Mouse (Mus musculus) lung, adult 2 months (tissue): Measurements from ENCODE around the gene Klf5. TPM values are rescaled to one million over a fixed set of nuclear protein-coding genes. Genes with fewer than 3 reads are reported as not detected.

Source experiments
- DNase-seq: peaks from one replicate; pipeline ENCODE4 v3.0.0; 2022
- H3K4me1 ChIP-seq: fragments of 200-500 bp; 2 replicates; pipeline ENCODE4 v1.6.1; 2011; ENCODE audit warnings: low read length; ENCODE audit not compliant: control insufficient read depth, insufficient read depth
- H3K4me3 ChIP-seq: fragments of 200-500 bp; replicated peaks from 2 replicates; pipeline ENCODE3; 2011; ENCODE audit warnings: low read depth, mild to moderate bottlenecking, control low read depth, low read length; ENCODE audit errors: extremely low read depth
- CTCF ChIP-seq: fragments of 200-500 bp; IDR thresholded peaks from 2 replicates; pipeline ENCODE4 v1.5.1; 2011; ENCODE audit warnings: mild to moderate bottlenecking, low read length, control low read depth; ENCODE audit not compliant: insufficient read depth
- POLR2A ChIP-seq: fragments of 200-500 bp; IDR thresholded peaks from 2 replicates; pipeline ENCODE4 v1.6.1; 2011; ENCODE audit warnings: low read depth, mild to moderate bottlenecking, control low read depth, low read length, borderline replicate concordance; ENCODE audit errors: extremely low read depth
- WGBS: fragments of 180-500 bp; shearing (Covaris S2); methylation state at CpG from one replicate; pipeline ENCODE4 v1.1.7; 2018; 5-methylcytosine and 5-hydroxymethylcytosine counted together
- polyA plus RNA-seq: library from polyadenylated mRNA; depleted of rRNA; stranded (reverse); fragments of >200 nt; gene quantifications from 2 replicates; pipeline ENCODE4 v1.2.3, GENCODE M21; 2012

Klf5 gene
- polyA plus RNA-seq, 1 experiment = 39.9 TPM

GRCm38 (mm10) chr14:99325597-99326472 lies 27.3 kb downstream of the Klf5 start:
- 82% methylated on average over 12 of the region's 12 CpGs for WGBS
- DNase-seq = no peak
- H3K4me3 ChIP-seq = no peak overlapping the region
- TF ChIP-seq POLR2A = no peak
- no peak for TF ChIP-seq CTCF
- H3K4me1 ChIP-seq = no peaks in the 10 kb centered on the region

- H3K4me1 ChIP-seq = no peaks in the 10 kb centered on the region
- 70% methylated on average over 3 of the region's 3 CpGs for WGBS
- no peak overlapping the region for H3K4me3 ChIP-seq
- no peak for TF ChIP-seq POLR2A
- TF ChIP-seq CTCF = no peak
- DNase-seq = no peak
These were observed 38.1 kb downstream of the Klf5 start for GRCm38 (mm10) chr14:99336598-99336997.

- no peak for DNase-seq
- WGBS = 67% methylated on average over 8 of the region's 8 CpGs
- TF ChIP-seq CTCF (no peak), POLR2A (no peak)
- Histone ChIP-seq H3K4me3 (no peak overlapping the region), H3K4me1 (no peaks in the 10 kb centered on the region)
These were observed 40.5 kb downstream of the Klf5 start for GRCm38 (mm10) chr14:99339021-99339420.

- no peak for TF ChIP-seq POLR2A
- TF ChIP-seq CTCF = no peak
- WGBS = 34% methylated on average over 9 of the region's 9 CpGs
- Histone ChIP-seq H3K4me3 (no peak overlapping the region), H3K4me1 (no peaks in the 10 kb centered on the region)
- no peak for DNase-seq
These were observed 41.4 kb downstream of the Klf5 start for GRCm38 (mm10) chr14:99339681-99340522.

- Histone ChIP-seq H3K4me3 (no peak overlapping the region), H3K4me1 (no peaks in the 10 kb centered on the region)
- no peak for TF ChIP-seq CTCF
- no peak for TF ChIP-seq POLR2A
- no peak for DNase-seq
- WGBS = 83% methylated on average over 1 of the region's 1 CpGs
These were observed 42.2 kb downstream of the Klf5 start for GRCm38 (mm10) chr14:99340703-99341102.

- Histone ChIP-seq H3K4me1 (no peaks in the 10 kb centered on the region), H3K4me3 (no peak overlapping the region)
- no peak for DNase-seq
- WGBS = 75% methylated on average over 13 of the region's 13 CpGs
- TF ChIP-seq CTCF = no peak
- no peak for TF ChIP-seq POLR2A
These were observed 49.8 kb downstream of the Klf5 start for GRCm38 (mm10) chr14:99348175-99348764.

- no peaks in the 10 kb centered on the region for H3K4me1 ChIP-seq
- no peak overlapping the region for H3K4me3 ChIP-seq
- WGBS = 78% methylated on average over 6 of the region's 6 CpGs
- no peak for TF ChIP-seq POLR2A
- TF ChIP-seq CTCF = no peak
- DNase-seq = no peak
These were observed 51.1 kb downstream of the Klf5 start for GRCm38 (mm10) chr14:99349606-99350005.

GRCm38 (mm10) chr14:99352989-99353388 lies 54.5 kb downstream of the Klf5 start:
- Histone ChIP-seq H3K4me1 (no peaks in the 10 kb centered on the region), H3K4me3 (no peak overlapping the region)
- 66% methylated on average over 4 of the region's 4 CpGs for WGBS
- TF ChIP-seq POLR2A = no peak
- TF ChIP-seq CTCF = no peak
- DNase-seq = no peak

- WGBS = 70% methylated on average over 2 of the region's 2 CpGs
- no peak overlapping the region for H3K4me3 ChIP-seq
- TF ChIP-seq POLR2A = no peak
- no peak for TF ChIP-seq CTCF
- H3K4me1 ChIP-seq = no peaks in the 10 kb centered on the region
- DNase-seq = no peak
These were observed 55.6 kb downstream of the Klf5 start for GRCm38 (mm10) chr14:99354046-99354445.
